Mouse (Mus musculus): ENCODE data around the gene Sptssa.

GRCm38 (mm10) chr12:54641374-54641773, 15.0 kb downstream of the Sptssa start:
- TF ChIP-seq POLR2A (IDR thresholded peaks at IDR 0.05; ENCODE audit: extremely low read depth, insufficient read depth, low read length) = no peak
- TF ChIP-seq CTCF (IDR thresholded peaks at IDR 0.05; ENCODE audit: low read depth, low read length) = no peak

Measured in liver, adult 2 months (tissue).